Mouse (Mus musculus) ES-E14 (cell line): ENCODE measurements at regions not wholly inside any gene's neighbourhood (a gene's known extent, or its start where the extent isn't known, plus 50 kb on each side); places are given as distances from the start of the nearest gene placed in this dataset.

Experiments used
- CHD2 ChIP-seq: IDR thresholded peaks from 2 replicates; pipeline ENCODE4 v1.6.1; 2014; ENCODE audit warnings: mild to moderate bottlenecking, low read depth, low read length, inconsistent platforms
- HCFC1 ChIP-seq: IDR thresholded peaks from 2 replicates; pipeline ENCODE4 v1.6.1; 2012; ENCODE audit warnings: low read length, inconsistent platforms, borderline replicate concordance; ENCODE audit not compliant: insufficient read depth
- ZC3H11A ChIP-seq: IDR thresholded peaks from 2 replicates; pipeline ENCODE4 v1.6.1; 2012; ENCODE audit warnings: low read depth, mild to moderate bottlenecking, inconsistent platforms, low read length, borderline replicate concordance
- ZNF384 ChIP-seq: IDR thresholded peaks from 2 replicates; pipeline ENCODE4 v1.6.1; 2012; ENCODE audit warnings: low read depth, low read length, inconsistent platforms

DNA sequence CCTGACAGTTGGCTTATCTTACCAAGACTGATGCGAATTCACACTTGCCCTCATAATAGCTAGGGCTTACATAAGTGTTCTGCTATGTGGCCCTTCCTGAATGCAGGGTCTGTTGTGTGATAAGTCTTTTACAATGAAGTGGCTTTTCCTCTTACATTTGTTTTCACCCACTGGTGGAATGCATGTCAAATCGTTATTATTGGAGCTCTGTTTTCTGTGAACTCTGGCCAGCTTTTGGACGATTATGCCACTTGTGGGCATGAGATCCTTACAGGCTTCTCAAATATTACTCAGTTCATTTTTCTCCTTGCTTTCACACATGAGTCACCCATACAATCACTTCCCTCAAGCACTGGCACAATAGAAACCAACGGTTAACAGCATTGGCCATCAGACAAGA lies 144.9 kb upstream of the Rap2b start:
- no peak for TF ChIP-seq CHD2
- no peak for TF ChIP-seq ZNF384
- TF ChIP-seq HCFC1: no peak
- no peak for TF ChIP-seq ZC3H11A
